Comparison of ENCODE assay signal across 10 mouse cellular contexts in the genomic region with DNA sequence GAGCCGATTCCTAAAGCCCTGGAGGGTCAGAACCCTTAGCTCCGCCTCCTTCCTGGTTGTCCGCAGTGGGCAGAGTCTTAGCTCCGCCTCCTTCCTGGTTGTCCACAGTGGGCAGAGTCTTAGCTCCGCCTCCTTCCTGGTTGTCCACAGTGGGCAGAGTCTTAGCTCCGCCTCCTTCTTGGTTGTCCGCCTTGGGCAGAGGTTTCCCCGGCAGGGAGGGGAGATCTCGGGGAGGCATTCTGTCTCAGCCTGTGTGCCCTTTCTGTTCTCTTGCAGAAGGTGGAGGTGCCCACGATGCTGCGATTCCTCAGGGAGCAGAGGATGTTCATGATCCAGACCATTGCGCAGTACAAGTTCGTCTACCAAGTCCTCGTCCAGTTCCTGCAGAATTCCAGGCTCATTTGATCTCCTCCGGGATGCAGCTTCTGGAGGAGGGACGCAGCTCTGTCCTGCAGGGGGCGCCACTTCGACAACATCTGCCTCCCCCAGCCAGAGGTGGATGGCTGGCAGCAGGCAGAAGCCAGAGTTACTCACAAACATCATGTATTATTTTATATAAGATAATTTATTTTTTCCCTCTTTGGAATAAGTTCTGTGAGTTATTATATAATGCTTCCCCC. TPM values are rescaled to one million over a fixed set of nuclear protein-coding genes. Genes with fewer than 3 reads are reported as not detected.
DNase-seq lines count a peak whose midpoint lies in the region; ATAC-seq and TF ChIP-seq lines count a peak whose summit lies in the region.
"Had no signal": no experiment of that assay in that cellular context is flagged by ENCODE, and none has a peak within 500 bp of the region (broad histone marks: within the 10 kb centered on the region; RNA-seq: fewer than 3 reads in every experiment).

No protein-coding gene starts in this region.

- no peak for DNase-seq in forebrain, embryonic 11.5 days (ENCODE audit: low spot score)
- DNase-seq in liver, adult 2 months (ENCODE audit: extremely low read depth, low read depth, low spot score), result no peak
- peak; percentile 50 for DNase-seq in MEL-GATA-1-ER (ENCODE audit: extremely low read depth, low read depth)
- DNase-seq in naive thymus-derived CD4-positive, alpha-beta T cell, adult 2 months (ENCODE audit: low read depth), result peak; percentile 23
- no peak for DNase-seq in cerebellum, postnatal 25 days
- DNase-seq in frontal cortex, postnatal 36 days (ENCODE audit: low spot score in 2 of 2), result no peak
- DNase-seq: heart, adult 18-20 months had no signal

- no peaks in the 10 kb centered on the region for H3K9me3 ChIP-seq in forebrain, embryonic 11.5 days (ENCODE audit: control insufficient read depth, low read length)
- H3K9me3 ChIP-seq in forebrain, embryonic 12.5 days, result no peaks in the 10 kb centered on the region
- no peaks in the 10 kb centered on the region for H3K9me3 ChIP-seq in liver, embryonic 12.5 days (replicated peaks)
- H3K9me3 ChIP-seq: neural tube, embryonic 13.5 days had no signal

- H3K4me3 ChIP-seq in forebrain, embryonic 11.5 days (ENCODE audit: low read depth, low read length), result no peak overlapping the region
- no peak overlapping the region for H3K4me3 ChIP-seq in forebrain, embryonic 12.5 days (replicated peaks)
- H3K4me3 ChIP-seq in liver, adult 2 months (ENCODE audit: insufficient read depth, low read depth, low read length), result no peak overlapping the region
- no peak overlapping the region for H3K4me3 ChIP-seq in liver, embryonic 12.5 days
- H3K4me3 ChIP-seq: neural tube, embryonic 13.5 days had no signal

- no peak for TF ChIP-seq POLR2A in liver, adult 2 months (IDR thresholded peaks at IDR 0.05; ENCODE audit: extremely low read depth, insufficient read depth, low read length)

- no peaks in the 10 kb centered on the region for H3K27me3 ChIP-seq in forebrain, embryonic 11.5 days (ENCODE audit: control insufficient read depth, insufficient read depth, low read length)
- no peaks in the 10 kb centered on the region for H3K27me3 ChIP-seq in forebrain, embryonic 12.5 days
- no peaks in the 10 kb centered on the region for H3K27me3 ChIP-seq in liver, adult 2 months (ENCODE audit: control insufficient read depth, insufficient read depth, low read length)
- no peaks in the 10 kb centered on the region; the same call in 1 of the 2 replicates for H3K27me3 ChIP-seq in liver, embryonic 12.5 days (replicated peaks)
- H3K27me3 ChIP-seq: neural tube, embryonic 13.5 days had no signal

- WGBS in forebrain, embryonic 11.5 days, result 91% methylated on average over 18 of the region's 18 CpGs
- WGBS in forebrain, embryonic 12.5 days, result 93% methylated on average over 18 of the region's 18 CpGs
- 90% methylated on average over 18 of the region's 18 CpGs for WGBS in liver, adult 2 months
- 77% methylated on average over 18 of the region's 18 CpGs for WGBS in liver, embryonic 12.5 days (ENCODE audit: insufficient replicate concordance)

- peak; percentile 33; the same call in 1 of the 2 replicates for ATAC-seq in forebrain, embryonic 11.5 days (replicated peaks; ENCODE audit: low FRiP score)
- ATAC-seq in forebrain, embryonic 12.5 days (ENCODE audit: low FRiP score), result no peak
- ATAC-seq in liver, embryonic 12.5 days, result no peak

- H3K4me2 ChIP-seq in forebrain, embryonic 11.5 days (ENCODE audit: low read depth, low read length, severe bottlenecking), result no peak overlapping the region
- H3K4me2 ChIP-seq in forebrain, embryonic 12.5 days, result no peak overlapping the region
- no peak overlapping the region for H3K4me2 ChIP-seq in liver, embryonic 12.5 days
- H3K4me2 ChIP-seq: neural tube, embryonic 13.5 days had no signal

- no peak overlapping the region for H3K9ac ChIP-seq in forebrain, embryonic 11.5 days (ENCODE audit: low read length)
- H3K9ac ChIP-seq in forebrain, embryonic 12.5 days, result no peak overlapping the region
- no peak overlapping the region for H3K9ac ChIP-seq in liver, adult 2 months (ENCODE audit: low read depth, low read length)
- no peak overlapping the region for H3K9ac ChIP-seq in liver, embryonic 12.5 days
- H3K9ac ChIP-seq: neural tube, embryonic 13.5 days had no signal

- H3K27ac ChIP-seq in forebrain, embryonic 11.5 days (ENCODE audit: low read depth, low read length), result no peak overlapping the region
- no peak overlapping the region for H3K27ac ChIP-seq in forebrain, embryonic 12.5 days
- no peak overlapping the region for H3K27ac ChIP-seq in liver, adult 2 months (replicated peaks; ENCODE audit: insufficient read depth, low read depth, low read length)
- no peak overlapping the region for H3K27ac ChIP-seq in liver, embryonic 12.5 days
- H3K27ac ChIP-seq: neural tube, embryonic 13.5 days had no signal

- no peaks in the 10 kb centered on the region for H3K79me2 ChIP-seq in liver, adult 2 months (ENCODE audit: control insufficient read depth, insufficient read depth, low read length)

- H3K4me1 ChIP-seq in forebrain, embryonic 11.5 days (replicated peaks; ENCODE audit: control insufficient read depth, insufficient read depth, low read length), result no peaks in the 10 kb centered on the region
- peaks cover 4% of the 10 kb centered on the region; the same call in 1 of the 2 replicates for H3K4me1 ChIP-seq in forebrain, embryonic 12.5 days
- peaks cover 8% of the 10 kb centered on the region; the same call in 1 of the 2 replicates for H3K4me1 ChIP-seq in liver, adult 2 months (ENCODE audit: control insufficient read depth, insufficient read depth, low read length)
- peaks cover 68% of the 10 kb centered on the region for H3K4me1 ChIP-seq in liver, embryonic 12.5 days

- H3K36me3 ChIP-seq in forebrain, embryonic 11.5 days (ENCODE audit: control insufficient read depth, insufficient read depth, low read length), result no peaks in the 10 kb centered on the region
- no peaks in the 10 kb centered on the region; the same call in 1 of the 2 replicates for H3K36me3 ChIP-seq in forebrain, embryonic 12.5 days (replicated peaks)
- H3K36me3 ChIP-seq in liver, adult 2 months (ENCODE audit: control insufficient read depth, insufficient read depth, low read length), result no peaks in the 10 kb centered on the region
- no peaks in the 10 kb centered on the region for H3K36me3 ChIP-seq in liver, embryonic 12.5 days
- H3K36me3 ChIP-seq: neural tube, embryonic 13.5 days had no signal

- peak; percentile 56 for TF ChIP-seq CTCF in liver, adult 2 months (IDR thresholded peaks at IDR 0.05; ENCODE audit: low read depth, low read length)

RNA-seq across cellular contexts. Expression of a gene that starts 52.4 kb away (rescaled TPM):
- polyA plus RNA-seq in forebrain, embryonic 11.5 days (2014; fragmentation: Nextera tagmentation; extraction: Ambion mirVana), result 43.1 and 46.0 TPM in 2 replicates
- 38.0 and 42.7 TPM in 2 replicates for polyA plus RNA-seq in forebrain, embryonic 12.5 days (2016; fragmentation: Nextera tagmentation; extraction: Ambion mirVana)
- 18.2 and 19.9 TPM in 2 replicates for total RNA-seq in liver, adult 2 months (2014; rRNA removed)
- polyA plus RNA-seq in liver, adult 2 months (2012; rRNA removed), result 27.7 and 33.5 TPM in 2 replicates
- polyA plus RNA-seq in liver, embryonic 12.5 days (2016; fragmentation: Nextera tagmentation; extraction: Ambion mirVana), result 49.0 and 53.4 TPM in 2 replicates

Comparison
In these comparisons a context has a peak if more than half of its experiments do, and no peak if none do; other contexts are left out.
1. DNase-seq: peak in MEL-GATA-1-ER (single experiment) and naive thymus-derived CD4-positive, alpha-beta T cell, adult 2 months (single experiment); none in forebrain, embryonic 11.5 days (single experiment), liver, adult 2 months (single experiment), cerebellum, postnatal 25 days (0 of 2) and frontal cortex, postnatal 36 days (0 of 2).